Mouse (Mus musculus): ENCODE measurements around the gene Trak1. TPM values are rescaled to one million over a fixed set of nuclear protein-coding genes. Genes with fewer than 3 reads are reported as not detected.
"Not testable (repeated sequence)": the region's sequence is repeated elsewhere in the genome, so short reads cannot be mapped to it uniquely, and the experiment has no call there.

The Trak1 gene
- total RNA-seq, 2 experiments from 2014 or later, result 156 to 204 TPM

- H3K27ac ChIP-seq, result peak overlapping the region; percentile 95
- peak; percentile 17 for DNase-seq
- TF ChIP-seq CTCF (IDR thresholded peaks at IDR 0.05), result no peak
- intact Hi-C loops (cut with DNase I), result no loop called here
- H3K4me3 ChIP-seq, result no peak overlapping the region
Measured at GRCm38 (mm10) chr9:121312237-121312891, 15.1 kb downstream of the Trak1 start.

GRCm38 (mm10) chr9:121313656-121314374 is 16.5 kb downstream of the Trak1 start:
- DNase-seq, result peak; percentile 93
- Histone ChIP-seq H3K27ac (peak overlapping the region; percentile 95), H3K4me3 (peak overlapping the region; percentile 67)
- TF ChIP-seq CTCF (IDR thresholded peaks at IDR 0.05), result no peak
- intact Hi-C loops (cut with DNase I), result loop anchor here (2.0 kb wide), 1 partner anchor 37 kb away; no protein-coding TSS in a partner anchor

GRCm38 (mm10) chr9:121314541-121315152 is 17.3 kb downstream of the Trak1 start:
- intact Hi-C loops (cut with DNase I), result loop anchor here (2.0 kb wide), 1 partner anchor 36 kb away; no protein-coding TSS in a partner anchor
- DNase-seq, result peak; percentile 70

GRCm38 (mm10) chr9:121315901-121316595 is 18.7 kb downstream of the Trak1 start:
- H3K4me3 ChIP-seq, result no peak overlapping the region; the same call in 1 of the 2 replicates
- H3K27ac ChIP-seq, result peak overlapping the region; percentile 95
- TF ChIP-seq CTCF (IDR thresholded peaks at IDR 0.05), result no peak
- intact Hi-C loops (cut with DNase I), result loop anchor here (2.0 kb wide), 1 partner anchor 35 kb away; no protein-coding TSS in a partner anchor
- DNase-seq, result no peak

More at GRCm38 (mm10) chr9:121314541-121315152, 17.3 kb downstream of the Trak1 start:
- Histone ChIP-seq H3K4me3 (peak overlapping the region; percentile 67), H3K27ac (peak overlapping the region; percentile 95)
- no peak for TF ChIP-seq CTCF (IDR thresholded peaks at IDR 0.05)

GRCm38 (mm10) chr9:121316621-121317405 is 19.5 kb downstream of the Trak1 start:
- peak; percentile 86 for DNase-seq
- TF ChIP-seq CTCF (IDR thresholded peaks at IDR 0.05), result peak; percentile 19; the same call in 1 of the 2 replicates
- intact Hi-C loops (cut with DNase I), result no loop called here
- Histone ChIP-seq H3K4me3 (peak overlapping the region; percentile 30), H3K27ac (peak overlapping the region; percentile 95)

- H3K4me3 ChIP-seq, result no peak overlapping the region
- intact Hi-C loops (cut with DNase I), result no loop called here
- peak overlapping the region; percentile 95 for H3K27ac ChIP-seq
- peak; percentile 43 for DNase-seq
- TF ChIP-seq CTCF (IDR thresholded peaks at IDR 0.05), result no peak
Measured at GRCm38 (mm10) chr9:121319323-121319966, 22.1 kb downstream of the Trak1 start.

GRCm38 (mm10) chr9:121320433-121320832 is 23.1 kb downstream of the Trak1 start:
- H3K27ac ChIP-seq, result peak overlapping the region; percentile 95
- DNase-seq, result peak; percentile 19
- intact Hi-C loops (cut with DNase I), result no loop called here
- H3K4me3 ChIP-seq, result no peak overlapping the region
- no peak for TF ChIP-seq CTCF (IDR thresholded peaks at IDR 0.05)

- intact Hi-C loops (cut with DNase I), result no loop called here
- TF ChIP-seq CTCF (IDR thresholded peaks at IDR 0.05), result no peak
- Histone ChIP-seq H3K4me3 (no peak overlapping the region), H3K27ac (peak overlapping the region; percentile 95)
- DNase-seq, result no peak
Measured at GRCm38 (mm10) chr9:121321118-121321517, 23.8 kb downstream of the Trak1 start.

GRCm38 (mm10) chr9:121322034-121322433 is 24.7 kb downstream of the Trak1 start:
- Histone ChIP-seq H3K4me3 (no peak overlapping the region), H3K27ac (peak overlapping the region; percentile 95)
- intact Hi-C loops (cut with DNase I), result no loop called here
- TF ChIP-seq CTCF (IDR thresholded peaks at IDR 0.05), result no peak
- peak; percentile 71 for DNase-seq

- intact Hi-C loops (cut with DNase I); DNase-seq; H3K4me3 ChIP-seq: not testable (repeated sequence)
- peak overlapping the region; percentile 81 for H3K27ac ChIP-seq
Measured at GRCm38 (mm10) chr9:121328342-121328741, 31.0 kb downstream of the Trak1 start.

GRCm38 (mm10) chr9:121329181-121329580 is 31.9 kb downstream of the Trak1 start:
- no peak for TF ChIP-seq CTCF (IDR thresholded peaks at IDR 0.05)
- intact Hi-C loops (cut with DNase I), result no loop called here
- Histone ChIP-seq H3K4me3 (no peak overlapping the region), H3K27ac (peak overlapping the region; percentile 81)
- no peak for DNase-seq
